Mouse (Mus musculus) T-helper 2 cell (primary cell): ENCODE measurements around the gene Siva1.

ENCODE experiments used
- in situ Hi-C: fragments of 300-600 bp; cut with MboI, MseI; formaldehyde crosslinking; loops from one replicate; pipeline ENCODE4 v1.15.1; 2025; ENCODE audit warnings: high pct_unique_total_duplicates

Siva1 gene

GRCm38 (mm10) chr12:112621900-112622299, 22.6 kb upstream of the Siva1 start:
- in situ Hi-C loops, result no loop called here

- in situ Hi-C loops, result no loop called here
Measured at GRCm38 (mm10) chr12:112623742-112624141, 20.7 kb upstream of the Siva1 start.

GRCm38 (mm10) chr12:112625700-112626099, 18.8 kb upstream of the Siva1 start:
- in situ Hi-C loops, result no loop called here

- in situ Hi-C loops, result no loop called here
Measured at GRCm38 (mm10) chr12:112626455-112626854, 18.0 kb upstream of the Siva1 start.

GRCm38 (mm10) chr12:112627097-112627881, 17.2 kb upstream of the Siva1 start:
- in situ Hi-C loops, result no loop called here

- in situ Hi-C loops, result no loop called here
Measured at GRCm38 (mm10) chr12:112628197-112628596, 16.3 kb upstream of the Siva1 start.

GRCm38 (mm10) chr12:112628928-112629721, 15.4 kb upstream of the Siva1 start:
- in situ Hi-C loops, result no loop called here

GRCm38 (mm10) chr12:112630029-112630428, 14.4 kb upstream of the Siva1 start:
- in situ Hi-C loops, result no loop called here

- in situ Hi-C loops, result no loop called here
Measured at GRCm38 (mm10) chr12:112630796-112631195, 13.7 kb upstream of the Siva1 start.

GRCm38 (mm10) chr12:112631472-112631871, 13.0 kb upstream of the Siva1 start:
- in situ Hi-C loops, result no loop called here

- in situ Hi-C loops, result no loop called here
Measured at GRCm38 (mm10) chr12:112632084-112632777, 12.2 kb upstream of the Siva1 start.

GRCm38 (mm10) chr12:112632907-112633306, 11.6 kb upstream of the Siva1 start:
- in situ Hi-C loops, result no loop called here

GRCm38 (mm10) chr12:112633686-112634085, 10.8 kb upstream of the Siva1 start:
- in situ Hi-C loops, result no loop called here

GRCm38 (mm10) chr12:112639526-112639925, 5.0 kb upstream of the Siva1 start:
- in situ Hi-C loops, result no loop called here

GRCm38 (mm10) chr12:112643126-112643525, 1.4 kb upstream of the Siva1 start:
- in situ Hi-C loops, result no loop called here

- in situ Hi-C loops, result no loop called here
Measured at GRCm38 (mm10) chr12:112644855-112645506, 502 bp downstream of the Siva1 start.

GRCm38 (mm10) chr12:112646139-112646538, 1.7 kb downstream of the Siva1 start:
- in situ Hi-C loops, result no loop called here

- in situ Hi-C loops, result no loop called here
Measured at GRCm38 (mm10) chr12:112648081-112648480, 3.6 kb downstream of the Siva1 start.

- in situ Hi-C loops, result no loop called here
Measured at GRCm38 (mm10) chr12:112651778-112652439, 7.4 kb downstream of the Siva1 start.

- in situ Hi-C loops, result no loop called here
Measured at GRCm38 (mm10) chr12:112653157-112653824, 8.8 kb downstream of the Siva1 start.

GRCm38 (mm10) chr12:112654076-112654475, 9.6 kb downstream of the Siva1 start:
- in situ Hi-C loops, result no loop called here
